Mouse (Mus musculus) large intestine, adult 2 months (tissue): ENCODE results near the gene Slc7a7. TPM values are rescaled to one million over a fixed set of nuclear protein-coding genes. Genes with fewer than 3 reads are reported as not detected.

Experiments used
- DNase-seq: peaks from one replicate; pipeline ENCODE4 v3.0.0-alpha.2; 2012; ENCODE audit warnings: low read depth, low spot score
- WGBS: fragments of 180-500 bp; shearing (Covaris S2); methylation state at CpG from one replicate; pipeline ENCODE4 v1.1.7; 2018; 5-methylcytosine and 5-hydroxymethylcytosine counted together
- polyA plus RNA-seq: library from polyadenylated mRNA; depleted of rRNA; stranded (reverse); fragments of >200 nt; gene quantifications from 2 replicates; pipeline ENCODE4 v1.2.3, GENCODE M21; 2012

Gene Slc7a7
- polyA plus RNA-seq, 1 experiment: 211 TPM

GRCm38 (mm10) chr14:54415241-54416020 lies 2.1 kb downstream of the Slc7a7 start:
- DNase-seq: no peak
- WGBS: 32% methylated on average over 13 of the region's 13 CpGs

DNA sequence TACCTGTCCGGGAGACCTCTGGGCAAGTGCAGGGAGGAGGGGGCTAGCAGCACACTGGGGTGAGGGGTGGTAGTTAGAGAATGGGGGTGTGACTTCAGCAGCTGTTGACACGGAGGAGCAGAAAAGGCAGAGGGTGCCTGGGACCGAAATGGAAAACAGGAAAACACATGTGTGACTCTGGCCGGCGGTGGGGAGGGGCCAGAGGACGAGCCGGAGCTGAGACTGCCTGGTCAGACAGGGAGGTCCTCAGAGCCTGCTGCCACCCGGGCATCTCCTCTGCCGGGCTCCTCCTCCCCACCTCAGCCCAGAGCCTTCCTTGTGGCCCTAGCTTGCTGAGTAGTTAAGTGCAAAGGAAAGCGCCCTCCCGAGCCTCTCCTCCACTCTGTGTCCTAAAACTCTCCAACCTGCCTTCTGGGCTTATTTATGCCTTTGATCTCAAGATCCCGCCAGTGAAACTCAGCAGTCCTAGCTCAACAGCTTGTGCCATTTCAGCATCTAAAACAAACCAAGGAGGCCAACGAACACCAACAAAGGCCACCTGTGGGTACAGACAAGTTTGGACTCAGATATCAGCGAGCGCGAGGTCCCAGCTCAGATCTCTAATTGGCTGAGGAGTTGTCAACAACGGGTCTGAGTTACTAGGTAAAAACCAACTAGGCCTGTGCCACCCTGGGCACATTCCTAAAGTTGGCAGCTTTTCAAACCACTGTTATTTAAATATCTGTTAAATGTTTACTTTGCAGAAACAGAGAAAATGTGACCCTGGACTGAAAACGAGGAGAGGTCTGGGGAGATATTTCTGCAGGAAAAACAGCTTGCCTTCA lies 3.5 kb downstream of the Slc7a7 start:
- no peak for DNase-seq
- 9% methylated on average over 18 of the region's 18 CpGs for WGBS

- WGBS: 63% methylated on average over 2 of the region's 2 CpGs
Observed at GRCm38 (mm10) chr14:54412629-54413170, 4.9 kb downstream of the Slc7a7 start.

DNA sequence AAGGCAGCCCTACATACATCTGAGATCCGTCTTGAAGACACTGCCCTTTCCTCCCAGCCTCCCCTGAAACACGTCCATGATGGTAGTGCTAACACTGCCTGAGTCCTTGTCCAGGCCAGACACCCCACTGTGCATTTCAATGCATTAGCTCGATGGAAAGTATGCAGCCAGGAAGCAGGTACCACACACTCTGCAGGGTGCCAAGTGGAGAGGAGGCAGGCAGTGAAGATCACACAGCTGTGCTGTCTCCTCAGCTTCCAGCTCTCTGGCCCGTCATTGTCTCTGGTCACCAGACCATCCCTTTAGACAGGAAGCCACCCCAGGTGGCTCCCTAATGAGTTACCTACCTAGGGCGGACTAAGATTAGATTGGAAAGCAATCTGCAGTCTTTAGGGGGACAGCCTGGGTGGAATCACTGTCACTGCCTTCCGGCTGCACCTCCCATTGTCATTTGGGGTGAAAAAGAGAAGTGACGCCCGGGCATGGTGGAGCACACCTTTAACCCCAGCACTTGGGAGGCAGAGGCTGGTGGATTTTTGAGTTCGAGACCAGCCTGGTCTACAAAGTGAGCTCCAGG lies 5.5 kb downstream of the Slc7a7 start:
- WGBS: 80% methylated on average over 9 of the region's 9 CpGs
- no peak for DNase-seq

More at GRCm38 (mm10) chr14:54412629-54413170, 4.9 kb downstream of the Slc7a7 start:
- no peak for DNase-seq

DNA sequence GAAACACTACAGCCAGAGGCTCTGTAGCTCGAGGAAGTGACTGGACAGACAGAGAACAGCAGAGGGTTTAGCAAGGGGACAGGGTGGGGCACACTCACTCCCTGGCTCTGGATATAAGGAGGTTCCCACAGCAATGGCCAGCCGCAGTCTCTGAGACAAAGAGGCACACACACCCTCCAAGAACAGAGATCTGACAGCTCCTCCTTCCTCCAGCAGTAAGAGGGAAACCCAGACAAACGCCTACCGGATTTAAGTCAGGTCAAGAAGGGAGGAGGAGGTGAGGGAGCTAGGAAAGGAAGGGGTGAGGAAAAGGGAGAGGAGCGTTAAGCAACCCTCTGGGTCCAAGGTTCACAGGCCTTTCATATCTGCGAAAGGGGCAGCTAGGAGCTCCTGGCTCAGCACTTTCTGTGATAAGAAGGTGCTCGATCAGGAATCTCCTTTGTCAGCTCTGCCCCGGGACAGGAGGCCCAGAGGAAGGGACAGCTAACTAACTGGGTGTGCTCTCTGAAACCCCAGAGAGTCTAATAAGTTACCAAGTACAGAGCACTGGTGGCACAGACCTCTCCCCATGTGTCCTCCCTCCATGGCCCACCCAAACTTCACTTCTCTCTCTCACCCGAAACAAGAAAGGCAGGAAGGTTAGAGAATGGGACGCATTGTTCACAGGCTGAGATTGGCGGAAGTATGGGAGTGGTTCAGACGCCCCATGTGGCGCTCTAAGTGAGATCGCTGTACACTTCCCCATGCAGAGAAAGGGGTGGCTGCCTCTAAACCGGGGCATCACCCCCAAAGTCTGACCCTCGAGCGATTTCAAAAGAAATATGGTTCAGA lies 7.4 kb downstream of the Slc7a7 start:
- no peak for DNase-seq
- WGBS: 19% methylated on average over 17 of the region's 17 CpGs

GRCm38 (mm10) chr14:54409057-54409645 lies 8.4 kb downstream of the Slc7a7 start:
- 48% methylated on average over 7 of the region's 7 CpGs for WGBS
- no peak for DNase-seq

DNA sequence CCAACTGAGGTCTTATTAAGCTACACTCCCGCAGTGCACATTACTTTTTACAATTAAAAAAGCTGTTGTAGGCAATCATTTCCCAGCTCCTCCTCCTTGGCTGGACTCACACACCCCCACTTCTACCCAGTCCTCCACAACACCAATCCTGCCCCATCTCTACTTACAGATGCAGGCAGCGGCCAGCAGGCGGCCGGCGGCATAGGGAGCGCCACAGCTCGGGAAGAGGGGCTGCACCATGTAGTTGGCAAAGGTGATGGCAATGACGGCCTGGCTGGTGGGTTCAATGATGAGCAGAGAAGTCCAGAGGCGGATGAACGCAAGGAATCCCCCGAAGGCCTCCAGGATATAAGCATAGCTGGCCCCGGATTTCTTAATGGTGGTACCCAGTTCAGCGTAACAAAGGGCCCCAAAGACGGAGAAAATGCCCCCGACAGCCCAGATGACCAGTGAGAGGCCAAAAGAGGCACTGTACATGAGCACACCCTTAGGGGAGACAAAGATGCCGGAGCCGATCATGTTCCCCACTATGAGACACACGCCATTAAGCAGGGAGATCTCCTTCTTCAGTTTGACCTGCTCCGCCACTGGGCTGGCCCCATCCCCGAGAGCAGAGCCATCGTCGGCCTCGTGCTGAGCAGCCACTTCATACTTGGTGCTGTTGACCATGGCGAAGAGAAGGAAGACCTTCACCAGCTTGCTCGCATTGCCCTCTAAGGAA lies 9.1 kb downstream of the Slc7a7 start:
- DNase-seq: no peak
- 62% methylated on average over 25 of the region's 25 CpGs for WGBS

DNA sequence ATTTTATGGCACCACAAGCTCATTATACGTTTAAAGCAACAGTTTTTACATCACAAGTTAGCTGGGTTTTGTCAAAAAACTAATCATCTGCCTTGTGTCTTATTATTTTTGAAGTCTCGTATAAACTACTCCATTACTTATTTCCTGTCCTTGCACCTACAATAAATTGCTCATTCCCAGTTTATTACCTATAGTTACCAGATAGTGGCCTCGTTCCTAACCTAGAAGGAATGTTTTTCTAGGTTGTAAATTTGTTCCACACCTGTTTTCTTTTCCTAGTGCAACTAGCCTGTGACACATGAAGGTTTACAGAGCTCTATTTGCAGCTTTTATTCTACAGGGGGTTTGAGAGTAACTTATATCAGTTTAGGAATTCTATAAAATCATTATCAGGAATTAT lies 15.9 kb downstream of the Slc7a7 start:
- no peak for DNase-seq
- WGBS: 26% methylated on average over 3 of the region's 3 CpGs

GRCm38 (mm10) chr14:54398921-54399382 lies 18.6 kb downstream of the Slc7a7 start:
- no peak for DNase-seq
- 19% methylated on average over 8 of the region's 8 CpGs for WGBS

DNA sequence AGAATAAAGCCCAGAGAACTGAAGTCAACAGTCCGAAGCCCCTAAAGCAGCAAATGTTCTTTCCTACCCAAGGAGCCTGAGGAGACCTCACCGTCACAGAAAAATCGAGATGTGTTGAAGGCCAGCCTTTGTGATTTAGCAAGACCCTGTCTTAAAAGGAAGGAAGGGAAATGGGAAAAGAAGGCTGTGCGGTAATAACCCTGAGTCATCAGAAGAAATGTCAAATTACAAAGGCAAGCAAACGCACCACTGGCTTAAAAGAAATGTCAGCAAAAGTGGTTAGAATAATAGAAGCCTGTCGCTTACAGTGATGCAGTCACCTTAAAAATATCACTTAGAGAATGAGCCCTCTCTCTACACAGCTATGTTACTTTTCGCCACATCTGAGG lies 19.1 kb downstream of the Slc7a7 start:
- 64% methylated on average over 7 of the region's 7 CpGs for WGBS
- DNase-seq: no peak

DNA sequence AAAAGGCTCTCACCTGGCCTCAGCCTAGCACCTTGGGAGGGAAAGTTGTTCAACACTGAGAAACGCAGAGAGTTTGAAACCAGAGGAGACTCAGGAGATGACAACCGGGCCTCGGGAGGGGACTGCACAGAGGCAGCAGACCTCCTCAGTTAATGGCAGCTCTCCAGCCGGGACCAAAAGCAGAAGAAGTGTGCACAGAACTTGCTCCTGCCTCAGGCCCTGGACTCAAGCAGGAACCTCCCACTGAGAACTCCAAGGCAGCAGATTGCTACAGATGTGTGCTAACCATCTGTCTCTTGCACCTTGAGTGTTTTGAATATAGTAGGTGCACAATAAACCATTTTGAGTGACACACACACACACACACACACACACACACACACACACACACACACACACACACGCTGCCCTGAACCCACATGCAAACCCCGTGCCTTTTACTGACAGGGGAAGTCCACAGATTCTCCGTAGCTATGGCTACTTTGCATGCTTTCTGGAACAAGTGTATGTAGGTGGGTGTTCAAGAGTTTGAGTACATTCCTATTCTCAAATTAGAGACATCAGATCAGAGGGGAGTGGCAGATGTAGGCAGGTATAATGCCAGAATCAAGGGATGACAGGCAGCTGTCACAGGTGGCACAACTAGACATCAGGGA lies 19.6 kb downstream of the Slc7a7 start:
- 85% methylated on average over 7 of the region's 7 CpGs for WGBS
- DNase-seq: no peak

DNA sequence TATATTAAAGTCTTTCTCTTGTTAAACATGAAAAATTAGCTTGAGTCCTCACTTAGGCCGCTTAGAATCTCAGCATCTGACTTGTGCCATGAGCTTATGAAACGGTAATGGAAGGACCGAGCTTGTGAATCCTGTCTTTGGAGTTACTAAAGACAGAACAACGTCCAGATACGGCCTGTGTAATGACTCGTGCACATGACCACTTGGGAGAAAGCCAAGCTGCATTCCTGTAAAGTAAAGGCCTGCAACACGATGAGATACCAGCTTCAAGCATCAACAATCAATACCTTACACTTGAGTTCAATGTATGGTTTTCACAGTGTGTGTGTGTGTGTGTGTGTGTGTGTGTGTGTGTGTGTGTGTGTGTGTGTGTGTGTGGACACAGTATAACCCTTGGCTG lies 20.9 kb downstream of the Slc7a7 start:
- 51% methylated on average over 7 of the region's 7 CpGs for WGBS
- DNase-seq: no peak

DNA sequence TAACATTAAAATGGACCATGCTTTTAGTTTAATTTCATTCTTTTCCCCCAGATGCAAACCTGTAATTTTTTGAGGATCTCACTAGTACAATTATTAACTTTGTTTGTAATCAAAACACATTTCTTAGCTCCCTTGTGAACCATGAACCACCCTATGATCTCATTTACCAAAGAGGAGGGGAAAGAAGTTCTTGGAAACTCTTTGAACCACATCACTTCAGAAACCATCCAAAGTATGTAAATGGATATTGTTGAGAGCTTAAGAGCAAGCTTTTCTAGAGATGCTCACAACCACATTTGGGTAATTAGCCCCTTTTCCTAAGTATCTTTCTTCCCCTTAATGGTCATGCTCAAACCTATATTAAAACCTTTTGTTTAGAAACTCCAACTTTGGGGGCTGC lies 23.3 kb downstream of the Slc7a7 start:
- no peak for DNase-seq

- 72% methylated on average over 3 of the region's 3 CpGs for WGBS
- no peak for DNase-seq
Observed at GRCm38 (mm10) chr14:54393794-54394193, 23.8 kb downstream of the Slc7a7 start.

DNA sequence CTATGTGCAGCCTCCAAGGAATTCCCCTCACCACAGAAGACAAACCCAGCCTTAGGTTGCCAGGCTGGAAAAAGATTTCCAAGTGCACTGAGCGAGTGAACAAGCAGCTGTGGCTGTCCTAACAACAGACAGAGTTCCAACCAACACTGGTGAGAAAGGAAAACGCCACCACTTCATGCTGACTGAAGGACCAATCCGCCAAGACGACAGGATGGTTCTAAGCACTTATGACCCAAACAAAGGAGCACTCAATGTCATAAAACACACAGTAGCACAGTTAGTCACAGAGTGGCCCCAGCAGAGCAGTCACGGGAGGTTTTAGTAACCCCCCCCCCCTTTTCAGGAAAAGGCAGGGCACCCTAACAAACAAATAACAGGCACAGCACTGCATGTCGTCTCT lies 26.7 kb downstream of the Slc7a7 start:
- no peak for DNase-seq
- 38% methylated on average over 6 of the region's 6 CpGs for WGBS

GRCm38 (mm10) chr14:54387546-54387945 lies 30.0 kb downstream of the Slc7a7 start:
- no peak for DNase-seq
- 75% methylated on average over 6 of the region's 6 CpGs for WGBS

GRCm38 (mm10) chr14:54385968-54386618 lies 31.5 kb downstream of the Slc7a7 start:
- DNase-seq: no peak
- WGBS: 46% methylated on average over 7 of the region's 7 CpGs
